Mouse (Mus musculus) thymus, postnatal 36 days (tissue): ENCODE measurements around the gene Grik4.
A peak's percentile ranks its signal among the peaks of the same experiment; 100 is the strongest.

Experiments used
- DNase-seq, 2 experiments: peaks; one replicate each; pipeline ENCODE4 v3.0.0; 2022; ENCODE audit warnings: mixed read lengths in 2 of 2

The Grik4 gene

DNA sequence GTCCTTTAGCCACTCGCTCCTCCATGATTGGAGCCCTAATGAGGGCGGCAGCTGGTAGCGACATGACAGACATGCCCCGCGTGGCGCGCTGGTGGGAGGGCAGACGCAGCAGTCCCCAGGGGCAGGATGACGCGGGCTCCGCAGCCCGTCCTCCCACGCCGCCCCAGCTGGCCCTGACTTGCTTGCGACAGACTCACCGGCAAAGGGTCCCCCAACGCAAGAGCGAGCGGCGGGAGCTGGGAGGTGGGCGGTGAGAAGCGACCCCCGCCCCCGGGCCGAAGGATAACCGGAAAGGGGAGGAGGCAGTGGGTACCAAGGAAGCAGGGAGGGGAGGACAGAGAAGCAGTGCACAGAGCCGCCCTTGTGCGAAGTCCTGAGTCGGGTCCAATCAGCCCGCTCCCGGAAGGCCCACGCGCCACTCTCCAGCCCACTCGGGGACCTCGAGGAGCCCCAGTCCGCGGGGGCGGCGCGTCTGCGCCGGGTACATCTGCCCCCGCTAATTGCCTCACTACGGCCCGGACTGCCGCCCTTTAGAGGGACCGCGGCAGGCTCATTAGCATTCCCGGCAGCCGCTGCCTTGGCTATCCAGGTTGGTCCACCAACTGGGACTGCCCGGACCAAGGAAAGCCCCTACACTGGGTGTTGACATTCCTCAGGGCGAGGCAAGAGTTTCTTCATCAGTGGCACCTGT, 46.8 kb downstream of the Grik4 start:
- peak in 1 of 2 experiments; percentile 2 for DNase-seq

DNA sequence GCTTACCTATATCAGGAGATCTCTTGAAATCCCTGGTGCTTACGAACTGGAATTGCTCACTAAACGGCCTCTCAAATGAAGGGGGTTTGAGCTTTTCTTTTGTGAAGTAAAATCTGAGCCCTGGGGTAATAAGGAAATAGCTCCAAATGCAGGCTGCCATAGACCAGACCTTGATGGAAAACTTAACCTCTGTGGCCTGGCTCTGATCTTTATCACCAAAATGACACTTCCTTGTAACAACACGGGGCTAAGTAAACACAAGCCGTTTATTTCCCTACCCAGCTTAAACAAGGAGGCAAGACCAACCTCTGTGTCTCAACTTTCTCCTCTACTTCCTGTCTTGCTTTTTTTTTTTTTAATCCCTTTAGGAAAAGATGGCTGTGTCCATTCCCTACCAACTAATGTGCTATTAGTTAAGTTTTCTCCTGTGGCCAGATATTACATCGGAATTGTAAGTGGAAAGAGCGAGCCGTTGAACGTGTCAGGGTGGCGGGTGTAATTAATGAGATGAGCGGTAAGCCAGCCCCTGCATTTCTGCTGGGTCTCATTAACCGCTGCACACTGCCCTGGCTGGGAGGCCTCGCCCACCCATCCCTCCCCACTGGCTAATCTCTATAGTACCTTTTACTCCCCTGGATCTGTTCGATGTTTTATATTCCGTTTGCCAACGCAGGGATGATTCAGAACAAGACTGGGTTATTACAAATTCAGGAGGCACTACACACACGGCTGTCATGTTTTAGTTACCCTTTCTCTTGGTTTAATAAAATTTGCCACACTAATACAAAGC, 47.7 kb downstream of the Grik4 start:
- DNase-seq = no peak

DNA sequence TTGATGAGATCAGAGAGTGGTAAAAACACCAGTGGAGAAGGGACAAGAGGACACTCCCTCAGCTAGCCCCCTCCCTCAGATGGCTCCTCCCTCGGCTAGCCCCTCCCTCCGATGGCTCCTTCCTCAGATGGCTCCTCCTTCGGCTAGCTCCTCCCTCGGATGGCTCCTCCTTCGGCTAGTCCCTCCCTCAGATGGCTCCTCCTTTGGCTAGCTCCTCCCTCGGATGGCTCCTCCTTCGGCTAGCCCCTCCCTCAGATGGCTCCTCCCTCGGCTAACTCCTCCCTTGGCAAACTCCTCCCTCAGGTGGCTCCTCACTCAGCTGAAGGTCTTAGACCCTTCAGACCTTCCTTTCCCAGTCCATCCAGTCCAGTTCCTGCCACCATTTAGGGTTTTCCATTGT, 51.5 kb downstream of the Grik4 start:
- no peak for DNase-seq

DNA sequence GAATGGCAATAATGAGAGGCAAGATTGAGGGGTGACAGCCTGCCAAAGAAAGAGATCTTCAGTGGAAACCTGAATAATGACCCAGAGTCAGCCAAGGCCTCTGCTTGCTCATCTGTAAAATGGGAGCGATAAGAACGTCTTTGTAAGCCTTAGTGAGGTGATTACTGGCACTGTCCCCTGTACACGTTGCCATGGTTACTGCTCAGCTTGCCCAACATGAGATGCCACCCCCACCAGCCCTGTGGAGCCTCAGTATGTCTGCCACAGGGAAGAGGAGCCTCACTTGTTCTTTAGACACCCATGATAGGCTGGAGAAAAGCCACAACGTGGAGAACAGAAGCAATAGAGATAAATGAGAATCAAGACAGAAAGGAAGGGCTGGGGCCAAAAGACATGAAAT, 56.4 kb downstream of the Grik4 start:
- DNase-seq = no peak

DNA sequence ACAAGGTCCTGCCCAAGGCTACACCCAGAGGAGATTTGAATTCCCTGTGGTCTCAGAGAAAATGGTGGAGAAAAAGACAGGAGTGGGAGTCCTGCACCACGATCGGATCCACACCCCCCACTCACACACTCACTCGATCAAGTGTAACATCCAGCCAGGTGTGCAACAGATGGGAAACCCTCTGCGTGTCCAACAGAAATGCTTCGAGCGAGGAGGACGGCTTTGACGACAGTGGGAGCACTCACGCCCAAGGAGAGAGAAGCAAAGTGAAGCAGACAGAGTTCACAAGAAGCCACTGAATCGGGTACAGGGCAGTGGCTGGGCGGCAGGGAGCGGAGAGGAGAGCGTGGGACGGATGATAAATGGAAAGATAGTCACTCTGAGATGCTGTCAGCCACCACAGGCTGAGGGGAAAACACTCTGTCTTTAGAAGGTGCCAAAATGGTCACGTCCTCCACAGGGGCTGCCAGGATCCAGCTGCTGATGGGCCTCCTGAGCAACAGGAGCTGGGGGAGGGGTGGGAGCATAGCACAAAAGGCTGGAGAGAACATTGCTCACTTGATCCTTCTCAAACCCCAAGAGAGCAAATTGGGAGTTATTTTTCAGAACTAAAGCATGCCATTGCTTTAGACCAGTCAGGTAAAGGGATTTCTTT, 58.1 kb downstream of the Grik4 start:
- DNase-seq = no peak

DNA sequence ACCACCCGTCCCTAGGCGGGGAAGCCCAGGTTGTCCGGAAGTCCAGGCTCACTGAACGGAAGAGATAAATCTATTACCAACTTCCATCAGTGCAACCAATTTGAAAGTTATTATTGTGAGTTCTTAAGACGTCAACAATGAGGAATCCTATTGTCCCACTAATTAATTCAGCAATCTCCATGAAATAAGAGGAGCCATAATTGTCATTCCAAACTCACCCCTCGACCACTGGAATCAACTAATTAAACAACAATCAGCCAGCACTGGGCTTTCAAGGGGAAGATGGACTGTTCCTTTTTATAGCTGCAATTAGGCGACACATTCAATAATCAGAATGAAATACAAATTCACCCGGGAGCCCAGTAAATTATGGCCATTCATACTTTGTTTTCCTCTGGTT, 58.7 kb downstream of the Grik4 start:
- DNase-seq = no peak

DNA sequence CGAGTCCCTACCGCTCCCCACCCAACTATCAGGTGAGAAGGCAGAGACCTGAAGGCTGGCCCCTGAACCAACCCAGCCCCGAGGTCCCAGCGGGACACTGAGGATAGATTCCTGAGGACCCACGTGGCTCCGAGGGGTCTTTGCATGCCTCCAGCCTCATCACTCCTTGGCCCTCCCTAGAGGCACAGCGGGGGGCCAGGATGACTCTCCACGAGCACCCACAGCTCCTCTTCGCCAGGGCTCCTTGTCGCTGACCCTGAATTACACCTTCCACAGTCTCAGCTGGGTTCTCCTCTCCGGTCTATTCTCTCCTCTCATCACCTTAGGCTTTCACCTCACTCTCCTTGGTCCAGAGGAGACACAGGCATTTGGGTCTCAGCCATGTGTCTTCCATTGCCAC, 59.2 kb downstream of the Grik4 start:
- DNase-seq = no peak

DNA sequence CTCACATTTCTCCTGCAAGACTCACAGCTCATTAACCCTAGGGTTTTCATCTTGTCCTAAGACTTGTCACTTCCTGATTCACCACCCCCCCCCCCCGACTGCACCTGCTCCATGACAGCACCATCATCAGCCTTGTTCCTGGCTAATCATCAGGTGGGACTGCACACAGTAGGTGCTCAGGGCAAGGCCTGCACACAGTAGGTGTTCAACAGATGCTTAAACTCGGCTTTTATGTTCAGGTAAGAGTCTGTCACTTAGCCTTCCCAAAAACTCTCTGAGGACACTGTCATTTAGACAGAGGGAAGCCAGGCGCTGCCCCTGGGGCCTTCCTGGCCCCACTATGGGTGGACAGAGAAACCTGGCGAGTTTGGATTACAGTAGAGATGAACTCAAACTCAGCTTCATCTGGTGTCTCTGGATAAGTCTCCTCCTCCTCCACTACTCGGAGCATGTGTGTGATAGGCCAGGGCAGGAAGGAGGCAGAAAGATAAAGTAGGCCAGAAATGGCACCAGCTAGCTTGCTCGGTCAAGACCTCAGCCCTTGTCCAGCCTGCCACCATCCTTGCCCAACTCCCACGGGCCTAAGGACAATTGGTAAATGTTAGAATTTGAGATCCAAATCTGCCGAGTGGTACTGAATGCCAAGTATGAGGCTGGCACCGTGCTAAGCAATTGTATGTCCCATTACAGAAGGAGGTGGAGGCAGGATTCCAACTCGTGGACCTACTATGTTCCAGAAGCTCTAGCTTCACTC, 61.1 kb downstream of the Grik4 start:
- DNase-seq = no peak

DNA sequence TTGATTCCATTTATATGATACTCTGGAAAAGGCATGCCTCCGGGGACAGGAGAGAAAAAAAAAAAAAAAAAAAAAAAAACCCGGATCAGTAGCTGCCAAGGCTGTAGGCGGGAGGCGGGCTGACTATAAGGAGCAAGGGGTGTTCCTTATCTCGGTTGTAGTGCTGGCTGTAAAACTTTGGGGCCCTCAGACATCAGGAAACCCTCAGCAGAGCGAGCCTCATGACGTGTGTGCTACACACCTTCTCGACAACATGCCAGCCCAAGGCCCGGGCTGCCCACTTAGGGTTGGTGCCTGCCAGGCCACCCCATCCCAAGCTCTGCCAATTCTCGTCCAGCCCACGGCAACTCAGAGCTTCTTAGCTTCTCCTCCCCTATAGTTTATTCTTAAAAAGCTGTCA, 62.0 kb downstream of the Grik4 start:
- no peak for DNase-seq

DNA sequence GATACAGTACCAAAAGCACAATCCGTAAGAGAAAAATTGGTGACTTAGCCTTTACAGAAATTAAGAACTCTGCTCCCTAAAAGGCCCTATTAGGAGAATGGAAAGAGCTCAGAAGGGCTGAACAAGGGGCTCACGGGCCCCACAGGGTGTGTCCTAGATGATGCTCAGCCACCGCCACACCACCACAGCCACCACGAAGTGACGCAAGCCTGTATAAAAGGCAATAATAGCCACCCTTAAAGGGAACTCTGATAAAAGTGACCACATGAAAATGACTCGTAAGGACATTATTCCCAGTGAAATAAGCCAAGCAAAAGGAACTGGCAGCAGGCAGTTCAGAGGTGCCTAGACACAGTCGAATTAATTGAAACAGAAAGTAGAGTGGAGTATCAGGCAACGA, 63.3 kb downstream of the Grik4 start:
- DNase-seq = no peak

DNA sequence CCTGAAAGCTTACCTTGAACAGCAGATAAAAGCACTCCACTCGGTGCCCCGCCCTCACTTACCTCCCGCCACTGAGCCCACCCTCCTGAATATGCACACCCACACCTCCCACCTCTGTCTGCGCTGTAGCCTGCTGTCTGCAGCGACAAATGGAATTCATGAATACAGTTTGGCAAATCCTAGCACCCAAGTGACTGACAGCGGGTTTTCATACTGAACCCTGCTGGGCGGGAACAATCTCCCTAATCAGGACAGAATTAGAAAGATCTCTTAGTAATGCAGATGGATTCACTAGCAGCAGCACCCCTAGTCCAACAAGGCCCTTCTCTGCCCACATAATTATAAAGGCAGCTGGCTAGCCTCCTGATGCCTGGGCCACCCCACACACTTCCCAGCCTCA, 65.9 kb downstream of the Grik4 start:
- DNase-seq = no peak

DNA sequence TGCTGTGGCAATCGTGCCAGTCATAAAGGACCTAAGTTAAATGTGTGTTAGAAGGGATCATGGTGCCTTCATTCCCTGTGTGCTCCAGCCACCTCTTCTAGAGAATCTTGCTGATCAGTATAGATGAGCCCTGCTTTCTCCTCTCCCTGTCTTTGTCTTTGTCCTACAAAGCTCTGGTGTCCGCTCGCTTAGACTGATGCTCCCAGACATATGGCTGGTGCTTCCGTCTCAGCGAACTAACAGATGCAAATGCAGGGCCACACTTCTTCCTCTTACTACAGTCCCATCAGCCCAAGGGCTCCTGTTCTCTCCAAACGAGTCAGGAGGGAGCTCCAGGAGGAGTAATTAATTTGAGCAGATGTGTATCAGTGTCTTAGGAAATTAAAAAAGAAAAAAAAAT, 71.4 kb downstream of the Grik4 start:
- no peak for DNase-seq

DNA sequence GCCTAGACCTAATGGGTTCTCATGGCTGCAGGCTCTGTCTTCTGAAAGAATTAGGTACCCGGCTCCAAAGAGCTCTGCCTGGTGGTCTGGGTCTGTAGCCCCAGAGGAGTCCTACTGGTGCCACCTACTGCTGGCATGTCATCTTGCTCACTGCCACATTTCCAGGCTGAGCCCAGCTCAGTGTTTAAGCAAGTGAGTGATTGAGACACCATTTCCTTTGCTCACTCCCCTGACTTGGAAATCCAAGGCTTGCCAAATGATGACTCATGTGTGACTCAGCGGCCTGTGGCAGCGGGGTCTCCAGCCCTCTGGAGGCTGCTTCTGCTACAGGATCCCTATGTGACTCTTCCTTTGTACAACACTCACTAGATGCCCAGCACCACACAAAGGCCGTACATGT, 72.6 kb downstream of the Grik4 start:
- DNase-seq = no peak

DNA sequence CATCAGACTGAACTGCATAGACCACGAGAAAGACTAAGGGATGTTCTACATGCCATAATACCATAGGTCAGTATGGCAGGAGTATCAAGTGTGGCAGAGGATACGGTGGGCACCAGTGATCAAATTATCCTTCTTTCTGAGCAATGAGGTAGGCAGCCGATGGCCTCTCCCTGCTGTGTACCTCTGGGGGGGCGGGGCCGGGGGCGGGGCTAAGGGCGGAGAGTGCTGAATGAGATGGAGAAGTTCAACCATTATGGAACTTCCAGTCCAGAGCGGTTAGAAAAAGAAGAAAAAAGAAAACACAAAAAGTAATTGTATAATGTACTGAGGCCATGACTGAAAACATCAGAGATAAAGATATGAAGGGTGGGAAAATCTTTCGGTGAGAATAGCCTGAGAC, 74.0 kb downstream of the Grik4 start:
- DNase-seq = no peak

DNA sequence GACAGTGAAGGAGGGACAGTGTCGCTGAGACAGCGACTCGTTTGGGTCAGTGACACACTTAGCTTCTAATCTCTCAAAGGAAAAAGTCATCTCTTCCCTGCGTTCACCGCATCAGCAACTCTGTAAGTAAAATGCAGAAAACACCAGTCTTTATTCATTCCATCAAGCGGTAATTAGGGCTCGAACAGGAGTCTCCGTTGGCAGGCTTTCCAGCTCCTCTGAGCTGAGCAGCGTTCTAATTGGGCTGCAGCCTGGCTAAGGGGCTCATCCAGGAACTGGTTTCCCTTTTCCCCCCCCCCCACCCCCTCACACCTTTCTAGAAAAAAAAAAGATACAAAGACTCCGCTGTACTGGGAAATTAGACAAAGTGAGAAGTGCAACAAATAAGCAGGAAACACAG, 75.8 kb downstream of the Grik4 start:
- no peak for DNase-seq

DNA sequence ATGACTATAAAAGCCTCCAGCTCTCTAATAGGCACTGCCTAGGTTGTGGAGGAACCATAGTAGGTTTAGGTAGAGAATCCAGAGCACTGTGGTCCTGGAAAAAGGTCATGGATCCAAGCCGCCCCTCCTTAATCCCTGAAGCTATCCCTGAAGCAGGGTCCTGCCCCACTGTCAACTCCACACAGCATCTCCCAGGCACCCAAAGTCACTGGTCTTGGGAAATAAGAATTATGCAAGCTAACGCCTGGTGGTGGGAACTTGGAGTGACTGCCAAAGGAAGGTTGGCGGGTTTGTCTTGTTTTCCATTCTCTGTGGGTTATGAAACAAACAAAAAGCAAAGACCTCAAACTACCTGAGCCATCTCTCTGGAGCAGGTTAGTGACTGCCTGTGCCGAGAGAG, 77.6 kb downstream of the Grik4 start:
- no peak for DNase-seq

DNA sequence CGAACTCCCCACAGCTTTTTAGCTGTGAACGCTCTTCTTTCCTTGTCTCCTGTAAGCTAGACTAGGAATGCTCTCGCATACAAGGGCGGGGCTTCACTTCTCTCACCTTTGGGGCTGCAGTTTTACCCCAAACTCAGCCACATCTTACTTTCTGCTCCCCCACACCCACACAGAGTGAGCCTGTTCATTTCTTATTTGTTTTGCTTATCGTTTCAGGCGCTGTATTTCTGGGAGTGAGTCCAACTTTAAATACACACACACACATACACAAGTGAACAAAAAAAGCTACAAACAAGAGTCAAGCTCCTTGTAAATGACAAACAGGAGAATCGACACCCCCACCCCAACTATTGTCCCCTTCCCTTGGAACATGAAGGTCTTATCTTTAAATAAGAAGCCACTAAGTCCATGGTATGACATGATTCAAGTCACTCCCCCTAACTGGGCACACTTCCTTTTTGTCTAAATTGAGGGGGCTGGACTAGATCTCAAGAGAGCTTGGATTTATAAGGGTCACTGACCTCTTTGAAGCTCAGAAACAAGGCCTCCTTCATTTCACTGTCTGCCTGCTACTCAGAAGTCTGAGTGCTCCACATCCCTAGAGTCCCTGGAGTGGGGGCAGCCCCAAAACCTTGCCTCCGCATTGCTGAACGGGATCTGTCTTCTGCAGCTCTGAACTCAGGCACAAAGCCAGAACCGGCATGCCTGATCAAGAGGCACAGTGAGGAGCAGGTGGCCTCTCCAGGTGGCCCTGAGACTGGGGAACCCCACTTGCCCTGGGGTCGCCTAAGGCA, 79.1 kb downstream of the Grik4 start:
- peak in 1 of 2 experiments; percentile 7 for DNase-seq

DNA sequence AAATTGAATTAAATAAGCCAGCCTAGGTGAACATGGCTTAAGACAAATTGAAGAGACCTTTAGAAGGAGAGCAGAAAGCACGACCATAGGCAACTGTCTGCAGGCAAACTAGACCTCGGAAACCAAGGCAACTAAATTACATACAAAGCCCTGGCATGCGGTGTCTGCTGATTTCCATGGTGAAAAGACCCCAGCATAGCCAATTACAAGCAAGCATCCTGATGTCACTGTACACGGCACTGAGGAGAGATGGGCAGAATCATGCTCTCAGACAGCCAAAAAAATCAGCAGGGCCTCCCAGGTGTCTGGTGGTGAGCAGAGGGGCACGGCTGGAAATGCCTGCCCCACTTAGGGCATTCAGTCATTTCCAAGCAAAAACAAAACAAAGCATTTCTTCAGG, 80.9 kb downstream of the Grik4 start:
- no peak for DNase-seq

DNA sequence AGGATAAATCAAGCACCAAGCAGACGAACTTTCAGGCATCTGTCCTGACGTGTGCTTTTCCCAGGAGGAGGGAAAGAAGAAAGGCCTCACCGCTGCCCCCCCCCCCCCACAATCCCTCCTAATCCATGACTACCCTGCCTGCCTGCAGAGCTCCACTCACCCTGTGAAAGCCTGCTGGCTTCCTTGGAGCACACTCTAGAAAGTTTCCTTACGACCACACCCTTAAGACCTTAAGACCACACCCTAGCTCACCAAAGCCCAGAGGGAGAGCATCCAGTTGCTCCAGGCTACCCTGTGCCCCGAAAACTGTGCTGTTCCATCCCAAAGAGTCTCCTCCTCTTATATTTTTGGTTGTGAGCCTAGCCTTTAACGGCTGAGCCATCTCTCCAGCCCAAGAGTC, 82.6 kb downstream of the Grik4 start:
- no peak for DNase-seq

DNA sequence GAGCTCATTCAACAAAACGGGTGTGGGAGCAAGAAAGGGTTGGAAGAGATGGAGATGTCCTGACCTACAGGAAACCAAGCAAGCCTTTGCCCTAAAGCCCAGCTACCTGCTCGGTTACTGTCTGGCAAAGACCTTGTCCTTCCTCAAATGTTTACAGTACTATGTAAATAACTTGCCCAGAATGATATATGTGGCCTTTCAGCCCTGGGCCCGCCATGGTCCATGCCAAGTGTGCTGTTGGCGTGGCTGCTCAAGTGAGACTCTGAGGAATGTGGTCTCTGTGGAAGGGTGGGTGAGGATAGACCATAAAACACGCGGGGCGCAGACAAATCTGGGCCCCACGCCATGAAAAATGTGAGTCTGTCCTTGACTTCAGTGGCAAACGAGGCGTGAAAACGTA, 83.1 kb downstream of the Grik4 start:
- DNase-seq = no peak

DNA sequence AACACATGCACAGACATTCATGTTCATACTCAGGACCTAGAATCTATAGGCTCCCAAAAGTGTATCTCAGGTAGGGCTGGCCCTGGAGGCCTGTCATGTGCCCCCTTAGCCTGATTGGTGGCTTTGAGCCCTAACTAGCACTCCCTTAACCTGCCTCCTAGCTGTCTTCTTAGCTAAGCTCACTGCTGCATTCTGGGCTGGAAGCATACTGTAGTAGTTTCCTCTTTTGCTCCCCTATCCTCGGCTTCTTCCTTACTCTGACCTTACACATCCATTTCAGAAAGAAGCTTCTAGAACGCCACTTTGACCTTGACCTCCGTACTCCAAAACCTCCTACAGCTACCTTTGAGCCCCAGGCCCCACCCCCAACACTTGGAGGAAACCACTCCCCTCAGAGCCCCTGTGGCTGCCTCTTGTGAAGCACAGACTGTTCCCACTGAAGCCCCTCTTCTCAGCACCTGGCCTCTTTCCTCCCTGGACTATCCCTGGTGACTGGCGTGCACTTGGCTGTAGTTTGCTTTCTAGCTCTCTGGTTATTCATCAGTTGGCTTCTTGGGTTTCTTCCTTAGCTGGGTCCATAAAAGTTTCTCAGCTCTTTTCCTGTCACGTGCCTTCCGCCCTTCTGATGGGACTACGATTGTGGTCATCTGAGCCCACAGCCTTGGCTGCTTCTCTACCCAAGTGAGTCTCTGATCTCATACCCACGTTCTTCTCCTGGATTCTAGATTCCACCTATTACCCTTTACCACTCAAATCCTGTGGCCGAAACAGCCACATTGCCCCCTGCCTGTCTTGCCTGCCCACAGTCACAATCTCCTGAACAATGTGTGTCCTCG, 84.1 kb downstream of the Grik4 start:
- peak; percentile 12 to 18 for DNase-seq
